Mouse (Mus musculus) fat pad, adult 2 months (tissue): ENCODE results near the gene Btaf1.

Experiments
- DNase-seq: peaks from one replicate; pipeline ENCODE4 v3.0.0-alpha.2; 2011; ENCODE audit warnings: low read depth, low spot score; ENCODE audit errors: extremely low read depth

Gene Btaf1

GRCm38 (mm10) chr19:37018931-37019330, 93.1 kb downstream of the Btaf1 start:
- no peak for DNase-seq

GRCm38 (mm10) chr19:37020531-37020930, 94.7 kb downstream of the Btaf1 start:
- no peak for DNase-seq

GRCm38 (mm10) chr19:37020951-37021350, 95.1 kb downstream of the Btaf1 start:
- DNase-seq = no peak

GRCm38 (mm10) chr19:37022146-37022545, 96.3 kb downstream of the Btaf1 start:
- DNase-seq = no peak

GRCm38 (mm10) chr19:37025839-37026319, 100.0 kb downstream of the Btaf1 start:
- DNase-seq = no peak

- DNase-seq = no peak
Observed at GRCm38 (mm10) chr19:37026408-37026807, 100.5 kb downstream of the Btaf1 start.

- DNase-seq = no peak
Observed at GRCm38 (mm10) chr19:37029771-37030170, 103.9 kb downstream of the Btaf1 start.

GRCm38 (mm10) chr19:37031446-37031845, 105.6 kb downstream of the Btaf1 start:
- DNase-seq = no peak

- DNase-seq = no peak
Observed at GRCm38 (mm10) chr19:37032364-37032763, 106.5 kb downstream of the Btaf1 start.

GRCm38 (mm10) chr19:37040906-37041305, 115.0 kb downstream of the Btaf1 start:
- no peak for DNase-seq

- DNase-seq = no peak
Observed at GRCm38 (mm10) chr19:37044431-37044830, 118.6 kb downstream of the Btaf1 start.

GRCm38 (mm10) chr19:37048507-37048906, 122.6 kb downstream of the Btaf1 start:
- DNase-seq = no peak

GRCm38 (mm10) chr19:37050643-37051345, 124.9 kb downstream of the Btaf1 start:
- DNase-seq = no peak

- no peak for DNase-seq
Observed at GRCm38 (mm10) chr19:37055976-37056556, 130.2 kb downstream of the Btaf1 start.

GRCm38 (mm10) chr19:37057161-37057905, 131.5 kb downstream of the Btaf1 start:
- DNase-seq = no peak

- DNase-seq = no peak
Observed at GRCm38 (mm10) chr19:37059623-37060022, 133.7 kb downstream of the Btaf1 start.

GRCm38 (mm10) chr19:37060078-37060477, 134.2 kb downstream of the Btaf1 start:
- DNase-seq = no peak
